Mouse (Mus musculus): ENCODE measurements around the gene Ifit2. TPM values are rescaled to one million over a fixed set of nuclear protein-coding genes. Genes with fewer than 3 reads are reported as not detected.

Ifit2 gene
- polyA plus RNA-seq, 1 experiment from 2014 or later = 7.2 TPM

DNA sequence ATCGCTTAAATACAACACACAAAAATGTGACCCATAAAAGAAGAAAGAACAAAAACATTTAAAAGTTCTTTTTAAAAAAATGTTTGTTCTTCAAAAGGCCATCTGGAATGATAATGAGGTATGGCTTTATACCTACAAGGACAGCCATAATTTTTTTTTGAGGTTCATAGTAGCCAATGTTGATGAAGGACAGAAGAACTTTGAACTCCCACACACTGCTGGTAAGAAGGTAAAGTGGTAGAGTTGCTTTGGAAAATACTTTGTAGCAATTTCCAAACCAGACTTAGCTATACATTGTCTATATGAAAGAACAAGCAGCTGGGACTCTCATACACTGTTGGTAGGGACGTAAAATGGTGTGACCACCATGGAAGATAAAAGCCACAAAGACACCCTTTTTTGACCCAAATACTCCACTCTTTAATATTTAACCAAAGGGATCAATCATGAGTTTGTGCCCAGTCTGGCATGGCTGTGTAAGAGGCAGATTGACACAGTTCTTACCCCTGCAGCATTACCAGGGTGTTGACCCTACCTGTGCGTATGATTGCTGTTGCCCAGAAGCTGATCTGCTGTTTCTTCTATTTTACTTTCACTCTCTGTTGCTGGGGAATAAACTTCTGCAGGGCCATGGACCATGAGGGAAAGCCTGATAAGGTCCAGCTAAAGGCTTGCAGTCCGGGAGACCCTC, 18.3 kb upstream of the Ifit2 start:
- Histone ChIP-seq H3K27ac (ENCODE audit: low read depth, low read length) (no peak overlapping the region), H3K27me3 (replicated peaks; ENCODE audit: control insufficient read depth, insufficient read depth, low read length) (no peaks in the 10 kb centered on the region), H3K9ac (ENCODE audit: low read depth, low read length) (no peak overlapping the region), H3K4me2 (ENCODE audit: low read length) (no peak overlapping the region), H3K4me1 (ENCODE audit: control insufficient read depth, insufficient read depth, low read depth, low read length) (no peaks in the 10 kb centered on the region), H3K9me3 (ENCODE audit: control insufficient read depth, low read length) (no peaks in the 10 kb centered on the region), H3K4me3 (ENCODE audit: low read length) (no peak overlapping the region), H3K36me3 (ENCODE audit: control insufficient read depth, insufficient read depth, low read length) (no peaks in the 10 kb centered on the region)
- WGBS = 97% methylated on average over 4 of the region's 4 CpGs
- no peak for ATAC-seq

DNA sequence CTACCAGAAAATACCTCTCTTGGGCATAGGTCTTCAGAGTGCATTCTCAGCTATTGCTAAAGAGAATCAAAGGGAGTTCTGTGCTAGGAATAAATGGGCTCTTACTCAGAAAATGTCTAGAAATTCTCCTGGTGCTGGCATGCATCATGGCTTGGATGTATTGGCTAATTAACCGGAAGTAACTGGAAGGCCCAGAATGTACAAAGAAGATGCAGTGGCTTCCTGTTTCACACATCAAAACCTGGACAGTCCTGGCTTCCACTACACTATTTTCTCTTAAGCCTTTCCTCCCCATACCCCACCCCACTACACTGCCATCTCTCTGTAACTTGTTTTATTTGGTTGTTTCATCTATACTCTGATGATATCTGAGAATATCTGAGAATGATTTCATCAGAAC, 11.1 kb upstream of the Ifit2 start:
- 91% methylated on average over 1 of the region's 1 CpGs for WGBS
- Histone ChIP-seq H3K9me3 (ENCODE audit: control insufficient read depth, low read length) (no peaks in the 10 kb centered on the region), H3K27me3 (replicated peaks; ENCODE audit: control insufficient read depth, insufficient read depth, low read length) (no peaks in the 10 kb centered on the region), H3K4me2 (ENCODE audit: low read length) (no peak overlapping the region), H3K9ac (ENCODE audit: low read depth, low read length) (no peak overlapping the region), H3K27ac (ENCODE audit: low read depth, low read length) (no peak overlapping the region), H3K36me3 (ENCODE audit: control insufficient read depth, insufficient read depth, low read length) (no peaks in the 10 kb centered on the region), H3K4me1 (ENCODE audit: control insufficient read depth, insufficient read depth, low read depth, low read length) (no peaks in the 10 kb centered on the region), H3K4me3 (ENCODE audit: low read length) (no peak overlapping the region)
- ATAC-seq = no peak

DNA sequence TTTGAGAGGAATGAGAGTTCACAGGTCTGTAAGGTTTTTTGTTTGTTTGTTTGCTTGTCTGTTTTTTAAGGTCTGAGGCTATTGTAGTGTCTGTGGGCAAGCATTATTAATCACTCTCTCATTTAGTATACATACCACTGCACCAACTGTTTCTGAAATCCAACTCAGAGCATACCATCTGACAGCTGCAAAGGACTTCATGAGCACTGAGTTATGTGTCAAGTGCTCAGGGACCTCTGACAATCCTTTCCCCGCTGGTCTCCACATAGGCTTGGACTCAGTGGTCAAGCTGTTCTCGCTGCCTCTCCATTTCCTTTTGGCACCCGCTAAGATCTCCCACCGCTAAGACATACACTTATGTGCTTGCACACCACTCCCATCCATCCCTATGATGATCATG, 4.3 kb upstream of the Ifit2 start:
- no peaks in the 10 kb centered on the region for H3K27me3 ChIP-seq (replicated peaks; ENCODE audit: control insufficient read depth, insufficient read depth, low read length)
- H3K4me2 ChIP-seq (ENCODE audit: low read length) = no peak overlapping the region
- 88% methylated on average over 4 of the region's 4 CpGs for WGBS
- H3K9ac ChIP-seq (ENCODE audit: low read depth, low read length) = no peak overlapping the region
- no peak for ATAC-seq
- H3K27ac ChIP-seq (ENCODE audit: low read depth, low read length) = no peak overlapping the region
- peaks cover 2% of the 10 kb centered on the region; the same call in 1 of the 2 replicates for H3K4me1 ChIP-seq (ENCODE audit: control insufficient read depth, insufficient read depth, low read depth, low read length)
- no peaks in the 10 kb centered on the region for H3K36me3 ChIP-seq (ENCODE audit: control insufficient read depth, insufficient read depth, low read length)
- H3K4me3 ChIP-seq (ENCODE audit: low read length) = no peak overlapping the region
- no peaks in the 10 kb centered on the region for H3K9me3 ChIP-seq (ENCODE audit: control insufficient read depth, low read length)

DNA sequence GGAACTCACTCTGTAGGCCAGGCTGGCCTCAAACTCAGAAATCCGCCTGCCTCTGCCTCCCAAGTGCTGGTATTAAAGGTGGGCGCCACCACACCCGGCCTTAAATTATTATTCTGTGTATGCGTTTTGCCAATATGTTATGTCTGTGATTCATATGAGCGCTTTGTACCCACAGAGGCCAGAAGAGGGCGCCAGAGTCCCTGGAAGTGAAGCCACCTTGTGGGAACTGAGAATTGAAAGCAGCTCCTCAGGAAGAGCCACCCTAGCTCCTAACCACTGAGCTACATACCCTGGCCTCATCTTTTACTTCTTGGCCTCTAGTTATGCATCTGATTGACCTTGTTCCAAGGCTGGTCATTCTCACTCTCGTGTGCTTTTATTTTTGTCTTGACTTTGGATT, 2.5 kb upstream of the Ifit2 start:
- WGBS = 25% methylated on average over 7 of the region's 7 CpGs
- H3K27ac ChIP-seq (ENCODE audit: low read depth, low read length) = no peak overlapping the region

DNA sequence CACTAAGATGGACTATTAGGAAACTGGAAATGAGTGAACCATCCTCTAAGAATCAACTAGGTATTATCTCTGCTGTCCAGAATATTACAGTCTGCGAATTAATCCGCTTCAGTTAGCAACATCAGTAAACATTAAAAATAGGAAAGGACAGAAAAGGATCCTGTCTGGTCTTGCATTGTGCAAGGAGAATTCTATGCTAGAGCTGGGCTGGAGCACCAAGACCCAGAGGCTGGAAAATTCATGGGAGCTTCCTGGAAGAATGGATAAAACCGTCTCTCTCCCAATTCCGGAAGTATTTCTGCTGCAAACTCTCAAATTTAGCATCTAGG, 325 bp upstream of the Ifit2 start:
- ATAC-seq = no peak; the same call in none of the 2 replicates
- Histone ChIP-seq H3K4me3 (ENCODE audit: low read length) (peak overlapping the region; percentile 54), H3K9ac (ENCODE audit: low read depth, low read length) (peak overlapping the region; percentile 67), H3K4me2 (ENCODE audit: low read length) (peak overlapping the region; percentile 73), H3K4me1 (ENCODE audit: control insufficient read depth, insufficient read depth, low read depth, low read length) (peaks cover 7% of the 10 kb centered on the region), H3K27ac (ENCODE audit: low read depth, low read length) (peak overlapping the region; percentile 60), H3K27me3 (replicated peaks; ENCODE audit: control insufficient read depth, insufficient read depth, low read length) (no peaks in the 10 kb centered on the region), H3K9me3 (ENCODE audit: control insufficient read depth, low read length) (no peaks in the 10 kb centered on the region), H3K36me3 (ENCODE audit: control insufficient read depth, insufficient read depth, low read length) (no peaks in the 10 kb centered on the region)
- WGBS = 28% methylated on average over 4 of the region's 4 CpGs

More for the DNA sequence above, 2.5 kb upstream of the Ifit2 start:
- Histone ChIP-seq H3K4me2 (ENCODE audit: low read length) (no peak overlapping the region), H3K36me3 (ENCODE audit: control insufficient read depth, insufficient read depth, low read length) (no peaks in the 10 kb centered on the region), H3K4me1 (ENCODE audit: control insufficient read depth, insufficient read depth, low read depth, low read length) (peaks cover 7% of the 10 kb centered on the region), H3K27me3 (replicated peaks; ENCODE audit: control insufficient read depth, insufficient read depth, low read length) (no peaks in the 10 kb centered on the region), H3K9me3 (ENCODE audit: control insufficient read depth, low read length) (no peaks in the 10 kb centered on the region), H3K4me3 (ENCODE audit: low read length) (no peak overlapping the region), H3K9ac (ENCODE audit: low read depth, low read length) (no peak overlapping the region)
- no peak for ATAC-seq

DNA sequence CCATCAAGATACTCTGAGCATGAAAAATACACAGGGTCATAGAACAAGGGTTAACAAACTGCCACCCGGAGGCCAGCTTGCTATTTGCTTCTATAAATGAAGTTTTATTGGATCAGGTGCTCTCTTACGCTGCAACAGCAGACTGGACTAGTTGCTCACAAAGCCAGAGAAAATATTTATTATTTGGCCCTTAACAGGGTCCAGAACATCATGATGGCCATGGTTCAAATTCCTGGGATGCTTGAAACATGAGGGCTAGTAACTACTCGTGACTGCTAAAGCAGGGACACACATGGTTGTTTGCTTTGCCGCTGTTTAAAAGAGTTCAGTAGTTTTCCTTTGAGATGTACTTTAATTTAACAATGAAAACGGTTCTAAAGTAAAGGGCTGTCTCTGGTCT, 1.5 kb downstream of the Ifit2 start:
- Histone ChIP-seq H3K27me3 (replicated peaks; ENCODE audit: control insufficient read depth, insufficient read depth, low read length) (no peaks in the 10 kb centered on the region), H3K4me3 (ENCODE audit: low read length) (0 out of 2 replicates have a peak overlapping the region, but pooled peaks have one; percentile 8), H3K9ac (ENCODE audit: low read depth, low read length) (no peak overlapping the region), H3K27ac (ENCODE audit: low read depth, low read length) (no peak overlapping the region), H3K9me3 (ENCODE audit: control insufficient read depth, low read length) (no peaks in the 10 kb centered on the region), H3K4me2 (ENCODE audit: low read length) (peak overlapping the region; percentile 31), H3K36me3 (ENCODE audit: control insufficient read depth, insufficient read depth, low read length) (no peaks in the 10 kb centered on the region), H3K4me1 (ENCODE audit: control insufficient read depth, insufficient read depth, low read depth, low read length) (peaks cover 7% of the 10 kb centered on the region)
- ATAC-seq = no peak
- 74% methylated on average over 5 of the region's 5 CpGs for WGBS

DNA sequence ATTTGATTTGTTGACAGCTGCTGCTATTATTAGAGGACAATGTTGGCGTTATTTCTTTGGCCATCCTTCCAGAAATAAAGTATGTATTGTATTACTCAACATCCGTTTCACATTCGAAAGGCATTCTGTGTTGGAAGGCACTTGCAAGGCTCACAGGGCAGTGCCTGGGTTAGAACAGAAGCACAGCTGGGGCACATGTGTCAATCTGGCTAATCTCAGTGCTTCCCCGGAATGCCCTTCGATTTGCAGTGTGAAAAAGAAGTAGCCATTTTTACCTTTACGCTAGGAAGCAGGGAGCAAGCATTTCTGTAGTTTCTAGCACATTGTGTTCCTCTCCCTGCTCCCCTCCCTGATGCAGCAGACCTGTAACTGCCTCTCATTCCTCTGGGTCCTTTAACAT, 2.5 kb downstream of the Ifit2 start:
- Histone ChIP-seq H3K4me1 (ENCODE audit: control insufficient read depth, insufficient read depth, low read depth, low read length) (peaks cover 7% of the 10 kb centered on the region), H3K9ac (ENCODE audit: low read depth, low read length) (no peak overlapping the region; the same call in 1 of the 2 replicates), H3K9me3 (ENCODE audit: control insufficient read depth, low read length) (no peaks in the 10 kb centered on the region), H3K36me3 (ENCODE audit: control insufficient read depth, insufficient read depth, low read length) (no peaks in the 10 kb centered on the region), H3K4me3 (ENCODE audit: low read length) (no peak overlapping the region), H3K27ac (ENCODE audit: low read depth, low read length) (no peak overlapping the region), H3K27me3 (replicated peaks; ENCODE audit: control insufficient read depth, insufficient read depth, low read length) (no peaks in the 10 kb centered on the region), H3K4me2 (ENCODE audit: low read length) (no peak overlapping the region; the same call in 1 of the 2 replicates)
- WGBS = 72% methylated on average over 6 of the region's 6 CpGs
- no peak for ATAC-seq

DNA sequence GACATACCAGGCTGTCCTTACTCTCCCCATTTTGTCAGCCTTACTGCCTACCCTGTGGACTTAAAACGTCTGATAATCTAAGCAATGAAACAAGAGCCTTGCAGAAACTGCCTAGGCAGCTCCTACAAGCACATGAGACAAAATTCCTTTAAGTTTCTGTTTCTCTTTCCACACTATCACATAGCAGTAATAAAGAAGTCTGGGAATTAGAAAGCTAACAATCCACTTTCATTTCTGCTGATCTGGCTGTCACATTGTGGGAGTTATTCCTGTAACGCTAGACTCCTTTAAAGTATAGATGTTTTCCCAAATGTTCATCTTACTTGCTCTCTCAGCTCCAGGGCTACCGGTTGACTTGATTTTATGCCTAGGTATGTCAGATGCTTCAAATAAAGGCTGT, 3.0 kb downstream of the Ifit2 start:
- peaks cover 7% of the 10 kb centered on the region for H3K4me1 ChIP-seq (ENCODE audit: control insufficient read depth, insufficient read depth, low read depth, low read length)
- H3K9me3 ChIP-seq (ENCODE audit: control insufficient read depth, low read length) = no peaks in the 10 kb centered on the region
- no peak overlapping the region for H3K27ac ChIP-seq (ENCODE audit: low read depth, low read length)
- no peak overlapping the region for H3K4me2 ChIP-seq (ENCODE audit: low read length)
- no peak overlapping the region for H3K9ac ChIP-seq (ENCODE audit: low read depth, low read length)
- no peaks in the 10 kb centered on the region for H3K27me3 ChIP-seq (replicated peaks; ENCODE audit: control insufficient read depth, insufficient read depth, low read length)
- no peaks in the 10 kb centered on the region for H3K36me3 ChIP-seq (ENCODE audit: control insufficient read depth, insufficient read depth, low read length)
- WGBS = 75% methylated on average over 3 of the region's 3 CpGs
- H3K4me3 ChIP-seq (ENCODE audit: low read length) = no peak overlapping the region
- ATAC-seq = no peak

DNA sequence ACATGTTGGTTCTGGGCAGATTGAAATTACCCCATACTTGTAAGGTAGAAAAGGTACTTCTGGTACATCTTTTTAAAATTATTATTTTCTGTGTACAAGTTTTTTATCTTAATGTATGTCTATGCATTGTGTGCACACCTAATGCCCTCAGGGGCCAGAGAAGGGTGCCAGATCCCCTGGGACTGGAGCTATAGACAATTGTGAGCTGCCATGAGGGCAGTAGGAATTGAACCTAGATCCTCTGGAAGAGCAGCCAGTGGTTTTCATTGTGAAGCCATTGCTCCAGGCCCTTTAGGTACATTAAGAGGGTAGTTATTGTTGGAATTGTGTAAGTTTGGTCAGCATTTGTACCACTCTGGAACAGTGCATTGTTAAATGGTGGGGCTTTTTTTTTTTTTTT, 3.6 kb downstream of the Ifit2 start:
- Histone ChIP-seq H3K4me1 (ENCODE audit: control insufficient read depth, insufficient read depth, low read depth, low read length) (peaks cover 7% of the 10 kb centered on the region), H3K27ac (ENCODE audit: low read depth, low read length) (no peak overlapping the region), H3K9me3 (ENCODE audit: control insufficient read depth, low read length) (no peaks in the 10 kb centered on the region), H3K4me2 (ENCODE audit: low read length) (no peak overlapping the region), H3K4me3 (ENCODE audit: low read length) (no peak overlapping the region), H3K9ac (ENCODE audit: low read depth, low read length) (no peak overlapping the region), H3K27me3 (replicated peaks; ENCODE audit: control insufficient read depth, insufficient read depth, low read length) (no peaks in the 10 kb centered on the region), H3K36me3 (ENCODE audit: control insufficient read depth, insufficient read depth, low read length) (no peaks in the 10 kb centered on the region)
- ATAC-seq = no peak

DNA sequence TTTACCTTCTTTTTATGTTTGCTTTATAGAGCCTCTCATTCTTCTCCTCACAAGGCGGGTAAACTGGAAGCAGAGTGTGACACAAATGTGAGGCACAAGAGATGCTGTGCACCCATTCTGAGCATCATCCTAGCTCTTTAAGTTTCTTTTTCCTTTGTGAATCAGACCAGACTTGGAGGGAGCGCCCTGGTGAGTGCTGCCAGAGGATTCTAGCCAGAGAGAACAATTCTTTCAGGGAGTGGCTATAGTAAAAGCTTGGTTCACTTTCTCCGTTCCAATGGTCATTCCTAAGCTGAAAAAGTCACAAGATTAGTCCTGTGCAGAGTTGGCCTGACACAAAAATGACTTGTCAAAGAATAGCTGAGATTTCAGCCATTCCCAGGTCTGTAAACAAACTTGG, 6.1 kb downstream of the Ifit2 start:
- Histone ChIP-seq H3K4me2 (ENCODE audit: low read length) (no peak overlapping the region), H3K4me1 (ENCODE audit: control insufficient read depth, insufficient read depth, low read depth, low read length) (peaks cover 3% of the 10 kb centered on the region), H3K9ac (ENCODE audit: low read depth, low read length) (no peak overlapping the region), H3K27ac (ENCODE audit: low read depth, low read length) (no peak overlapping the region), H3K9me3 (ENCODE audit: control insufficient read depth, low read length) (no peaks in the 10 kb centered on the region), H3K4me3 (ENCODE audit: low read length) (no peak overlapping the region), H3K27me3 (replicated peaks; ENCODE audit: control insufficient read depth, insufficient read depth, low read length) (no peaks in the 10 kb centered on the region), H3K36me3 (ENCODE audit: control insufficient read depth, insufficient read depth, low read length) (no peaks in the 10 kb centered on the region)
- no peak for ATAC-seq
- WGBS = 80% methylated on average over 3 of the region's 3 CpGs
